Mouse (Mus musculus) heart, postnatal 0 days (tissue): ENCODE results near the gene Atf1.

Source experiments
- CTCF ChIP-seq: IDR thresholded peaks from 2 replicates; pipeline ENCODE4 v1.5.1; 2016; ENCODE audit warnings: antibody characterized with exemption, control low read depth, low read depth
- EP300 ChIP-seq: IDR thresholded peaks from 2 replicates; pipeline ENCODE4 v1.6.1; 2016; ENCODE audit warnings: antibody characterized with exemption, low read depth

DNA sequence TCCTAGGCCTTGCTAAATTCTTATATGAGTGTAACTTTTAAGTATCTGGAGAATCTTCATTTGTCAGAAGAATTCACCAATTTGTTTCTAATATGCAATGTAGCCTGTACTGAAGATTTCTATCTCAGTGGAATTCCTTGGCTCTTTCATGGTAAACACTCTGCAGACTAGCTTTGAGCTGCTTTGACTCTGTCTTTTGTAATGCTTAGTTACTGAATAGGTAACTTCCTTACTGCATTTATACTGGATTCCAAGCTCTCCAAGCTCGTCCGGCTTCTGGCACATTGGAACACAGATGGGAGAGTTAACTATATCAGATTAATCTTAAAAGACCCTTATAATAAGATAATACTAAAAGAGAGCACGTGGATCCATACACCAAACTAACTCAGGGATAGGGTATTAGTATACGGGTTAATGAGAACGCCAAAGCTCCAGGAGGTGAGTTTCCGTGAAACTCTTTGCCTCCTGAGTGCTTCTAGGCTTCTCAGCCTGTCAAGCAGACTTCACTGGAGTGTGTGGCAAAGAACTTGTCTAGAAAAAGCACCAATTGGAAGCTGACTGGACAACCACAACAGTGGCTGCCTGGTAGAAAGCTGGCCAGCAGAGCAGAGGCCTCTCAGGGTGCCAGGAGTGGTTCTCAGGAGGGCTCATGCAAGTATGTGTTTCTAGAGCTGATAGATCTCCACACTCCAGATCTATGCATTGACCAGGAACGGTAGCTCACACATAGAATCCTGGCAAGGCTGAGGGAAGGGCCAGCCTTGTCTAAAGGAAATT lies 31.2 kb downstream of the Atf1 start:
- no peak for TF ChIP-seq CTCF
- TF ChIP-seq EP300 = no peak
